Mouse (Mus musculus) heart, embryonic 14.5 days (tissue): ENCODE measurements at regions not wholly inside any gene's neighbourhood (a gene's known extent, or its start where the extent isn't known, plus 50 kb on each side); places are given as distances from the start of the nearest gene placed in this dataset.

ENCODE experiments used
- ATAC-seq: fragments of 200-750 bp; cut with Nextera tagmentation; 2 replicates; pipeline ENCODE4 v1.8.0; 2017; ENCODE audit warnings: low read depth, moderate TSS enrichment; ENCODE audit not compliant: insufficient number of reproducible peaks, insufficient read depth, low FRiP score
- H3K27ac ChIP-seq, 2 experiments: fragments of 200-500 bp in 1 of 2; fragments of 300-500 bp in 1 of 2; sonication (generic) in 1 of 2; replicated peaks in 1 of 2; 2 replicates each; pipeline ENCODE4 v1.5.1; 2012 to 2014; ENCODE audit warnings: low read depth in 2 of 2, low read length in 2 of 2, control low read depth in 1 of 2, mild to moderate bottlenecking in 1 of 2, mixed read lengths in 1 of 2; ENCODE audit not compliant: control insufficient read depth in 1 of 2, insufficient read depth in 1 of 2
- H3K27me3 ChIP-seq: fragments of 300-500 bp; sonication (generic); 2 replicates; pipeline ENCODE4 v1.6.1; 2014; ENCODE audit warnings: mild to moderate bottlenecking, low read length, control low read depth; ENCODE audit not compliant: control insufficient read depth, insufficient read depth
- H3K36me3 ChIP-seq: fragments of 300-500 bp; sonication (generic); 2 replicates; pipeline ENCODE4 v1.6.1; 2014; ENCODE audit warnings: mild to moderate bottlenecking, control low read depth, low read length, mixed read lengths; ENCODE audit not compliant: control insufficient read depth, insufficient read depth
- H3K4me1 ChIP-seq, 2 experiments: fragments of 200-500 bp in 1 of 2; fragments of 300-500 bp in 1 of 2; sonication (generic) in 1 of 2; 2 replicates each; pipeline ENCODE4 v1.6.1; 2012 to 2014; ENCODE audit warnings: low read length in 2 of 2, control low read depth in 1 of 2, mixed read lengths in 1 of 2; ENCODE audit not compliant: control insufficient read depth in 2 of 2, insufficient read depth in 2 of 2
- H3K4me2 ChIP-seq: fragments of 300-500 bp; sonication (generic); 2 replicates; pipeline ENCODE4 v1.6.1; 2014; ENCODE audit warnings: mild to moderate bottlenecking, low read length
- H3K4me3 ChIP-seq, 2 experiments: fragments of 200-500 bp in 1 of 2; fragments of 300-500 bp in 1 of 2; sonication (generic) in 1 of 2; 2 replicates each; pipeline ENCODE4 v1.5.1; 2012 to 2014; ENCODE audit warnings: low read length in 2 of 2, mild to moderate bottlenecking in 2 of 2, control low read depth in 1 of 2, low read depth in 1 of 2, moderate library complexity in 1 of 2; ENCODE audit not compliant: control insufficient read depth in 1 of 2, insufficient read depth in 1 of 2
- H3K9ac ChIP-seq: fragments of 300-500 bp; sonication (generic); 2 replicates; pipeline ENCODE4 v1.6.1; 2014; ENCODE audit warnings: mild to moderate bottlenecking, low read length
- H3K9me3 ChIP-seq: fragments of 300-500 bp; sonication (generic); 2 replicates; pipeline ENCODE4 v1.6.1; 2016; ENCODE audit warnings: low read length, control low read depth; ENCODE audit not compliant: control insufficient read depth
- WGBS: fragments of 180-500 bp; shearing (Covaris S2); extraction: QIAGEN DNeasy Blood & Tissue Kit; methylation state at CpG from one replicate; pipeline ENCODE4 v1.1.7; 2014; 5-methylcytosine and 5-hydroxymethylcytosine counted together

- no peak overlapping the region for H3K9ac ChIP-seq
- H3K4me1 ChIP-seq = peaks cover 6 to 11% of the 10 kb centered on the region in 2 experiments
- no peaks in the 10 kb centered on the region for H3K36me3 ChIP-seq
- 21% methylated on average over 9 of the region's 9 CpGs for WGBS
- peak overlapping the region; percentile 14 to 20; a peak in 1 of 4 replicates for H3K27ac ChIP-seq
- H3K4me3 ChIP-seq = no peak overlapping the region
- peak; percentile 60 for ATAC-seq
- peak overlapping the region; percentile 11; the same call in 1 of the 2 replicates for H3K4me2 ChIP-seq
- no peaks in the 10 kb centered on the region for H3K9me3 ChIP-seq
- peaks cover 72% of the 10 kb centered on the region for H3K27me3 ChIP-seq
Observed at GRCm38 (mm10) chr13:107903150-107903959, 140.9 kb upstream of the Smim15 start.

- ATAC-seq = no peak
- H3K9ac ChIP-seq = no peak overlapping the region
- WGBS = 64% methylated on average over 5 of the region's 5 CpGs
- peaks cover 72% of the 10 kb centered on the region for H3K27me3 ChIP-seq
- H3K4me3 ChIP-seq = no peak overlapping the region
- H3K4me1 ChIP-seq = peaks cover 6 to 11% of the 10 kb centered on the region in 2 experiments
- peak overlapping the region in 1 of 2 experiments; percentile 14; a peak in 1 of 4 replicates for H3K27ac ChIP-seq
- no peak overlapping the region; the same call in 1 of the 2 replicates for H3K4me2 ChIP-seq
- H3K36me3 ChIP-seq = no peaks in the 10 kb centered on the region
- H3K9me3 ChIP-seq = peaks cover 4% of the 10 kb centered on the region; the same call in 1 of the 2 replicates
Observed at GRCm38 (mm10) chr13:107902800-107903149, 141.5 kb upstream of the Smim15 start.

- Histone ChIP-seq H3K27me3 (peaks cover 55% of the 10 kb centered on the region), H3K9ac (no peak overlapping the region), H3K27ac (0 out of 4 replicates have a peak overlapping the region, but pooled peaks of 1 of the 2 experiments have one; percentile 41), H3K36me3 (no peaks in the 10 kb centered on the region), H3K4me3 (no peak overlapping the region), H3K9me3 (peaks cover 4% of the 10 kb centered on the region; the same call in 1 of the 2 replicates), H3K4me1 (peaks cover 6 to 11% of the 10 kb centered on the region in 2 experiments), H3K4me2 (no peak overlapping the region)
- no peak for ATAC-seq
- 56% methylated on average over 8 of the region's 8 CpGs for WGBS
Observed at GRCm38 (mm10) chr13:107899600-107900229, 144.5 kb upstream of the Smim15 start.

- H3K27ac ChIP-seq = no peak overlapping the region
- peaks cover 56% of the 10 kb centered on the region for H3K27me3 ChIP-seq
- H3K4me1 ChIP-seq = peaks cover under 1 to 2% of the 10 kb centered on the region in 2 experiments; a peak in 2 of 4 replicates
- no peak overlapping the region for H3K4me3 ChIP-seq
- WGBS = 62% methylated on average over 1 of the region's 1 CpGs
- no peak overlapping the region for H3K4me2 ChIP-seq
- ATAC-seq = no peak
- no peak overlapping the region for H3K9ac ChIP-seq
- H3K9me3 ChIP-seq = peaks cover 4% of the 10 kb centered on the region; the same call in 1 of the 2 replicates
- no peaks in the 10 kb centered on the region for H3K36me3 ChIP-seq
Observed at GRCm38 (mm10) chr13:107897646-107898045, 146.6 kb upstream of the Smim15 start.

GRCm38 (mm10) chr13:107897184-107897583, 147.1 kb upstream of the Smim15 start:
- peaks cover 2 to 3% of the 10 kb centered on the region in 2 experiments; a peak in 3 of 4 replicates for H3K4me1 ChIP-seq
- 60% methylated on average over 3 of the region's 3 CpGs for WGBS
- no peak overlapping the region for H3K4me3 ChIP-seq
- no peaks in the 10 kb centered on the region for H3K36me3 ChIP-seq
- no peak for ATAC-seq
- peaks cover 4% of the 10 kb centered on the region; the same call in 1 of the 2 replicates for H3K9me3 ChIP-seq
- peaks cover 57% of the 10 kb centered on the region for H3K27me3 ChIP-seq
- H3K9ac ChIP-seq = no peak overlapping the region
- H3K27ac ChIP-seq = no peak overlapping the region
- no peak overlapping the region for H3K4me2 ChIP-seq

- Histone ChIP-seq H3K9ac (no peak overlapping the region), H3K4me3 (no peak overlapping the region), H3K4me2 (no peak overlapping the region), H3K9me3 (peaks cover 4% of the 10 kb centered on the region; the same call in 1 of the 2 replicates), H3K27ac (no peak overlapping the region), H3K36me3 (no peaks in the 10 kb centered on the region), H3K27me3 (peaks cover 35% of the 10 kb centered on the region), H3K4me1 (peaks cover 0 to 7% of the 10 kb centered on the region in 2 experiments; a peak in 2 of 4 replicates)
- 93% methylated on average over 8 of the region's 8 CpGs for WGBS
- no peak for ATAC-seq
Observed at GRCm38 (mm10) chr13:107893581-107894183, 150.6 kb upstream of the Smim15 start.

- no peak overlapping the region for H3K4me2 ChIP-seq
- WGBS = 88% methylated on average over 4 of the region's 4 CpGs
- H3K9ac ChIP-seq = no peak overlapping the region
- peaks cover 3% of the 10 kb centered on the region; the same call in 1 of the 2 replicates for H3K9me3 ChIP-seq
- ATAC-seq = no peak
- H3K27me3 ChIP-seq = peaks cover 30% of the 10 kb centered on the region
- H3K4me3 ChIP-seq = no peak overlapping the region
- H3K27ac ChIP-seq = no peak overlapping the region
- H3K36me3 ChIP-seq = no peaks in the 10 kb centered on the region
- H3K4me1 ChIP-seq = peaks cover 0 to 7% of the 10 kb centered on the region in 2 experiments; a peak in 2 of 4 replicates
Observed at GRCm38 (mm10) chr13:107893081-107893480, 151.2 kb upstream of the Smim15 start.
